Mouse (Mus musculus): ENCODE measurements at regions not wholly inside any gene's neighbourhood (a gene's known extent, or its start where the extent isn't known, plus 50 kb on each side); places are given as distances from the start of the nearest gene placed in this dataset.

- Histone ChIP-seq H3K9me3 (replicated peaks) (no peaks in the 10 kb centered on the region), H3K4me2 (no peak overlapping the region), H3K27ac (no peak overlapping the region), H3K36me3 (no peaks in the 10 kb centered on the region), H3K9ac (no peak overlapping the region), H3K4me3 (no peak overlapping the region), H3K27me3 (no peaks in the 10 kb centered on the region), H3K4me1 (replicated peaks) (no peaks in the 10 kb centered on the region)
- ATAC-seq (replicated peaks; ENCODE audit: insufficient number of reproducible peaks, insufficient read depth, low FRiP score, low read depth), result no peak
- 62% methylated on average over 10 of the region's 10 CpGs for WGBS
These were observed 100.8 kb upstream of the Lsm14a start for GRCm38 (mm10) chr7:34493892-34494291.

- WGBS, result 66% methylated on average over 18 of the region's 18 CpGs
- H3K4me2 ChIP-seq, result no peak overlapping the region
- H3K4me3 ChIP-seq, result no peak overlapping the region
- no peak overlapping the region for H3K27ac ChIP-seq
- H3K9me3 ChIP-seq (replicated peaks), result no peaks in the 10 kb centered on the region
- peaks cover 7% of the 10 kb centered on the region; the same call in 1 of the 2 replicates for H3K4me1 ChIP-seq (replicated peaks)
- H3K27me3 ChIP-seq, result no peaks in the 10 kb centered on the region
- H3K9ac ChIP-seq, result no peak overlapping the region
- no peaks in the 10 kb centered on the region for H3K36me3 ChIP-seq
- no peak for ATAC-seq (replicated peaks; ENCODE audit: insufficient number of reproducible peaks, insufficient read depth, low FRiP score, low read depth)
These were observed 91.9 kb upstream of the Lsm14a start for GRCm38 (mm10) chr7:34484908-34485598.

DNA sequence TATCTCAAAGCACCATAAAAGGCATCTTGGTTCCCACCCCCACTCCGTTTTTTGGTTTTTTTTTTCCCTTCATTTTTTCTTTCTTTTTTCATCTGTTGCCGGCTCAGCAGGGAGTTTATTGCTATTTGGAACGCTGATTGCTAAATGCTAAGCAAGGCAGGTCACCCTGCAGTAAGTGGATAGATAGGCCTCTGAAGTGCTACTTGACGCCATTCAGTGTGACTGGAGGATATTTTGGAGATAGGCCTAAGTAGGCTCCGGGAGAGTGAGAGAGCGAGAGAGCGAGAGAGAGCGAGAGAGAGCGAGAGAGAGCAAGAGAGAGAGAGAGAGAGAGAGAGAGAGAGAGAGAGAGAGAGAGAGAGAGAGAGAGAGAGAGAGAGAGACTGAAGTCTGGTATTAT lies 90.3 kb upstream of the Lsm14a start:
- Histone ChIP-seq H3K27ac (no peak overlapping the region), H3K36me3 (no peaks in the 10 kb centered on the region), H3K4me3 (no peak overlapping the region), H3K9ac (no peak overlapping the region), H3K27me3 (no peaks in the 10 kb centered on the region), H3K4me2 (peak overlapping the region; percentile 40), H3K9me3 (replicated peaks) (no peaks in the 10 kb centered on the region), H3K4me1 (replicated peaks) (peaks cover 7% of the 10 kb centered on the region; the same call in 1 of the 2 replicates)
- WGBS, result 54% methylated on average over 7 of the region's 9 CpGs
- no peak for ATAC-seq (replicated peaks; ENCODE audit: insufficient number of reproducible peaks, insufficient read depth, low FRiP score, low read depth)

DNA sequence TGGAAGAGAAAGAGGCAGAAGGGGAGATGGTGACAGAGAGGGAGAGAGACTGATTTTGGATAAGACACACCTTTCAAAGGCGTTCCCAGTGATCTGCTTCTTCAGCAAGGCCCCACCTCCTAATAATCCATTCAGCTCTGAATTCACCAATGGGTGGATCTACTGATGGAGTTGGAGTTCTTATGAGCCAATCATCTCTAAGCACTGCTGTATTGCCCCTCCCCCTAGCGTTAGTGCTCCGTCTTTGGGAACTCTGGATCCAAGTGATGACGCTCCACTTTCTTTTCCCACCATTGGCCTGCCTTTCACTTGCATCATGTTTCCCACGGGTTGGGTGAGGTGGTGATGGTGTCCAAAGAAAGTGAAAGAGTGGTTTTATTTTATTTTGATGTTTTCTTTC lies 87.7 kb upstream of the Lsm14a start:
- Histone ChIP-seq H3K36me3 (no peaks in the 10 kb centered on the region), H3K27me3 (no peaks in the 10 kb centered on the region), H3K9me3 (replicated peaks) (no peaks in the 10 kb centered on the region), H3K4me2 (no peak overlapping the region), H3K27ac (no peak overlapping the region), H3K4me3 (no peak overlapping the region), H3K4me1 (replicated peaks) (peaks cover 7% of the 10 kb centered on the region; the same call in 1 of the 2 replicates), H3K9ac (no peak overlapping the region)
- WGBS, result 70% methylated on average over 5 of the region's 5 CpGs
- ATAC-seq (replicated peaks; ENCODE audit: insufficient number of reproducible peaks, insufficient read depth, low FRiP score, low read depth), result no peak

GRCm38 (mm10) chr7:34471003-34471402 lies 77.9 kb upstream of the Lsm14a start:
- ATAC-seq (replicated peaks; ENCODE audit: insufficient number of reproducible peaks, insufficient read depth, low FRiP score, low read depth), result no peak
- WGBS, result 61% methylated on average over 14 of the region's 14 CpGs
- Histone ChIP-seq H3K27ac (no peak overlapping the region), H3K4me2 (no peak overlapping the region), H3K9ac (no peak overlapping the region), H3K9me3 (replicated peaks) (no peaks in the 10 kb centered on the region), H3K4me1 (replicated peaks) (no peaks in the 10 kb centered on the region), H3K4me3 (no peak overlapping the region), H3K27me3 (no peaks in the 10 kb centered on the region), H3K36me3 (no peaks in the 10 kb centered on the region)

- ATAC-seq (replicated peaks; ENCODE audit: insufficient number of reproducible peaks, insufficient read depth, low FRiP score, low read depth), result no peak
- Histone ChIP-seq H3K4me2 (no peak overlapping the region), H3K9ac (no peak overlapping the region), H3K27me3 (no peaks in the 10 kb centered on the region), H3K4me1 (replicated peaks) (no peaks in the 10 kb centered on the region), H3K9me3 (replicated peaks) (no peaks in the 10 kb centered on the region), H3K36me3 (no peaks in the 10 kb centered on the region), H3K4me3 (no peak overlapping the region), H3K27ac (no peak overlapping the region)
- 50% methylated on average over 9 of the region's 9 CpGs for WGBS
These were observed 69.0 kb upstream of the Lsm14a start for GRCm38 (mm10) chr7:34462069-34462468.

GRCm38 (mm10) chr7:34459834-34460495 lies 66.8 kb upstream of the Lsm14a start:
- H3K9ac ChIP-seq, result no peak overlapping the region
- no peak overlapping the region for H3K27ac ChIP-seq
- H3K4me2 ChIP-seq, result no peak overlapping the region
- H3K27me3 ChIP-seq, result no peaks in the 10 kb centered on the region
- no peak for ATAC-seq (replicated peaks; ENCODE audit: insufficient number of reproducible peaks, insufficient read depth, low FRiP score, low read depth)
- no peaks in the 10 kb centered on the region for H3K36me3 ChIP-seq
- H3K9me3 ChIP-seq (replicated peaks), result no peaks in the 10 kb centered on the region
- no peak overlapping the region for H3K4me3 ChIP-seq
- WGBS, result 72% methylated on average over 3 of the region's 3 CpGs
- no peaks in the 10 kb centered on the region for H3K4me1 ChIP-seq (replicated peaks)

- Histone ChIP-seq H3K4me1 (replicated peaks) (no peaks in the 10 kb centered on the region), H3K27ac (no peak overlapping the region), H3K36me3 (no peaks in the 10 kb centered on the region), H3K4me2 (no peak overlapping the region), H3K9me3 (replicated peaks) (no peaks in the 10 kb centered on the region), H3K27me3 (no peaks in the 10 kb centered on the region), H3K9ac (no peak overlapping the region), H3K4me3 (no peak overlapping the region)
- 84% methylated on average over 4 of the region's 4 CpGs for WGBS
- ATAC-seq (replicated peaks; ENCODE audit: insufficient number of reproducible peaks, insufficient read depth, low FRiP score, low read depth), result no peak
These were observed 65.7 kb upstream of the Lsm14a start for GRCm38 (mm10) chr7:34458851-34459250.

DNA sequence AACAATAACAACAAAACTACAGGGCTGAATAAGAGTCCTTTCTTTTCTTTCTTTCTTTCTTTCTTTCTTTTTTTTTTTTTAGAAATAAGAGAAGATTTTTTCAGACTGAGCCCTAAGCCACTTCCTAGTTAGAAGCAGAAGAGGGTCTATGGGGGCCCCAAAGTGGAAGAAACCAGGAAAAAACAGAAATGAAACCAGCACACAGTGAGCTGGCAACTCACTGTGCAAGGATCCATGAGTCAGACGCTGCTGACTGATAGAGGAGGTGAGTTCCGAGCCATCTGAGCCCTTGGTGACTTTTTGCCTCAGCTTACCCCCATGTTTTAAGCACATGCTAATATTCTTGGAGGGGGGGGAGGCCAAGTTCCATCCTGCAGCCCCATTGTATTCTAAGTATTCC lies 55.2 kb upstream of the Lsm14a start:
- H3K9me3 ChIP-seq (replicated peaks), result no peaks in the 10 kb centered on the region
- ATAC-seq (replicated peaks; ENCODE audit: insufficient number of reproducible peaks, insufficient read depth, low FRiP score, low read depth), result no peak
- no peak overlapping the region for H3K27ac ChIP-seq
- H3K36me3 ChIP-seq, result no peaks in the 10 kb centered on the region
- no peaks in the 10 kb centered on the region for H3K4me1 ChIP-seq (replicated peaks)
- WGBS, result 75% methylated on average over 2 of the region's 2 CpGs
- no peaks in the 10 kb centered on the region for H3K27me3 ChIP-seq
- H3K4me2 ChIP-seq, result no peak overlapping the region
- H3K4me3 ChIP-seq, result no peak overlapping the region
- no peak overlapping the region for H3K9ac ChIP-seq

- ATAC-seq (replicated peaks; ENCODE audit: insufficient number of reproducible peaks, insufficient read depth, low FRiP score, low read depth), result no peak
- 57% methylated on average over 17 of the region's 17 CpGs for WGBS
- Histone ChIP-seq H3K9me3 (replicated peaks) (no peaks in the 10 kb centered on the region), H3K9ac (no peak overlapping the region), H3K4me1 (replicated peaks) (no peaks in the 10 kb centered on the region), H3K36me3 (no peaks in the 10 kb centered on the region), H3K4me2 (no peak overlapping the region), H3K27me3 (no peaks in the 10 kb centered on the region), H3K27ac (no peak overlapping the region), H3K4me3 (no peak overlapping the region)
These were observed 51.1 kb upstream of the Lsm14a start for GRCm38 (mm10) chr7:34444263-34444662.
